Mouse (Mus musculus): ENCODE data around the gene Clint1.

DNA sequence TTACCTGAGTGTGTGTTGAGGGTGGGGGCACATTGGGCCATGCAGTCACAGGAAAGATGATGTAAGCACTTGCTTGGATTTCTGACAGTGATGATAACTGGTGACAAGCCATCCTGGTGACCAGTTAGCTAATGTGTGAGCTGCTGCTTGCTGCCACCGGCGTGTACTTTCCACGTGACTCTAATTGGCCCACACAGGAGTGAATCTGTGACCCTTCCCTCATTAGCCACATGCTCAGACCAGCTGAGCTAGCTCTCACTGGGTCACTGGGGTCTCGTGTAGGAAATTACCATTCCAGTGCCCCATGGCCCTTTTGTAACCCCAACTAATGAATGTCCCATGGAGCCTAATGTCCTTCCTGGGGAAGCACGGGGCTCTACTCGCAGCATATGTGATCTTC lies 73.6 kb downstream of the Clint1 start:
- TF ChIP-seq CTCF (IDR thresholded peaks at IDR 0.05; ENCODE audit: low read depth) (no peak), EP300 (IDR thresholded peaks at IDR 0.05; ENCODE audit: low read depth) (no peak)
